Comparison of ENCODE assay signal across 8 mouse cellular contexts in the genomic region with DNA sequence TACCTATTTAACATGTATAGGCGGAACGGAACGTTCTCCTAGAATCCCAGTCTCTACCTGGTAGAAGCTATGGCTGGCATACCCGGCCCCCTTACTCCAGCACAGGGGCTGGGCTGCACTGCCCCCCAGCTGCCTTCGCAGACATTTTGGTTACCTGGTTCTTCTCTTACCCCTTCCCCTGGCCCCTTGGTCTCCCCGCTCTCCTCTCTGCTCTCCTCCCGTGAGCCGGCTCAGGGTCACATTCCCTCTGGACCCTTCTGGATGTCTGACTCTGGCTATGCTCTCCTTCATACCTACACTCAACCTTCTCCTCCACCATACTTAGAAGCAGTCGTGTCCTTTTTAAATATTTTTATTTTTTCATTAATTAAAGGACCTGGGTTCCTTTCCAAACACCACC. TPM values are rescaled to one million over a fixed set of nuclear protein-coding genes. Genes with fewer than 3 reads are reported as not detected.
DNase-seq lines count a peak whose midpoint lies in the region; ATAC-seq and TF ChIP-seq lines count a peak whose summit lies in the region.

No protein-coding gene starts in this region.

- H3K9me3 ChIP-seq in heart, embryonic 14.5 days (ENCODE audit: control insufficient read depth, low read length): no peaks in the 10 kb centered on the region
- no peaks in the 10 kb centered on the region for H3K9me3 ChIP-seq in kidney, postnatal 0 days (replicated peaks; ENCODE audit: low read length)
- H3K9me3 ChIP-seq in liver, embryonic 12.5 days (replicated peaks): no peaks in the 10 kb centered on the region
- no peaks in the 10 kb centered on the region for H3K9me3 ChIP-seq in midbrain, postnatal 0 days (ENCODE audit: low read length)
- H3K9me3 ChIP-seq in stomach, embryonic 16.5 days (replicated peaks; ENCODE audit: control insufficient read depth, low read length): no peaks in the 10 kb centered on the region

- peak overlapping the region; percentile 78 for H3K4me3 ChIP-seq in C2C12 (ENCODE audit: insufficient read depth, poor library complexity, severe bottlenecking)
- H3K4me3 ChIP-seq in brown adipose tissue, adult 24 weeks (ENCODE audit: insufficient read depth, low read depth, low read length): peak overlapping the region; percentile 53
- peak overlapping the region; percentile 44 to 93 for H3K4me3 ChIP-seq in heart, embryonic 14.5 days (ENCODE audit: control insufficient read depth in 1 of 2, insufficient read depth in 1 of 2, low read depth in 1 of 2, low read length in 2 of 2)
- peak overlapping the region; percentile 44 for H3K4me3 ChIP-seq in kidney, postnatal 0 days (replicated peaks; ENCODE audit: low read depth, low read length)
- H3K4me3 ChIP-seq in liver, embryonic 12.5 days: peak overlapping the region; percentile 90
- peak overlapping the region; percentile 90 for H3K4me3 ChIP-seq in midbrain, postnatal 0 days (ENCODE audit: low read depth, low read length)
- peak overlapping the region; percentile 95 for H3K4me3 ChIP-seq in stomach, embryonic 16.5 days (replicated peaks; ENCODE audit: low read length)

- H3K27ac ChIP-seq in brown adipose tissue, adult 24 weeks (replicated peaks; ENCODE audit: low read depth, low read length): peak overlapping the region; percentile 56
- H3K27ac ChIP-seq in heart, embryonic 14.5 days (replicated peaks in 1 of 2; ENCODE audit: control insufficient read depth in 1 of 2, insufficient read depth in 1 of 2, low read depth in 2 of 2, low read length in 2 of 2): peak overlapping the region; percentile 42 to 72
- peak overlapping the region; percentile 87 for H3K27ac ChIP-seq in kidney, postnatal 0 days
- H3K27ac ChIP-seq in liver, embryonic 12.5 days: peak overlapping the region; percentile 78
- peak overlapping the region; percentile 78 for H3K27ac ChIP-seq in midbrain, postnatal 0 days (ENCODE audit: low read depth, low read length)
- peak overlapping the region; percentile 75 for H3K27ac ChIP-seq in stomach, embryonic 16.5 days (ENCODE audit: low read length)

- peaks cover 4% of the 10 kb centered on the region for H3K36me3 ChIP-seq in C2C12 (ENCODE audit: control insufficient read depth, insufficient read depth)
- H3K36me3 ChIP-seq in heart, embryonic 14.5 days (ENCODE audit: control insufficient read depth, insufficient read depth, low read length): peaks cover 27% of the 10 kb centered on the region
- H3K36me3 ChIP-seq in kidney, postnatal 0 days (ENCODE audit: insufficient read depth, low read length): no peaks in the 10 kb centered on the region
- H3K36me3 ChIP-seq in liver, embryonic 12.5 days: peaks cover 16% of the 10 kb centered on the region
- peaks cover 8% of the 10 kb centered on the region; the same call in 1 of the 2 replicates for H3K36me3 ChIP-seq in midbrain, postnatal 0 days (ENCODE audit: insufficient read depth, low read length)
- H3K36me3 ChIP-seq in stomach, embryonic 16.5 days (ENCODE audit: control insufficient read depth, insufficient read depth, low read length): 0 out of 2 replicates have a peak, but pooled peaks cover 4% of the 10 kb centered on the region

- H3K9ac ChIP-seq in heart, embryonic 14.5 days (ENCODE audit: low read length): peak overlapping the region; percentile 81
- H3K9ac ChIP-seq in kidney, postnatal 0 days (ENCODE audit: low read depth, low read length): peak overlapping the region; percentile 63
- H3K9ac ChIP-seq in liver, embryonic 12.5 days: peak overlapping the region; percentile 79
- peak overlapping the region; percentile 77 for H3K9ac ChIP-seq in midbrain, postnatal 0 days (replicated peaks; ENCODE audit: low read length, poor library complexity, severe bottlenecking)
- H3K9ac ChIP-seq in stomach, embryonic 16.5 days (ENCODE audit: low read length): peak overlapping the region; percentile 77

- TF ChIP-seq CTCF in C2C12 (IDR thresholded peaks at IDR 0.05; ENCODE audit: control insufficient read depth, insufficient read depth, insufficient read length): no peak
- TF ChIP-seq CTCF in kidney, postnatal 0 days (IDR thresholded peaks at IDR 0.05; ENCODE audit: low read depth): peak; percentile 60
- peak; percentile 65 for TF ChIP-seq CTCF in midbrain, postnatal 0 days (IDR thresholded peaks at IDR 0.05)

- H3K4me1 ChIP-seq in brown adipose tissue, adult 24 weeks (ENCODE audit: control insufficient read depth, insufficient read depth, insufficient read length, low read length): peaks cover 4% of the 10 kb centered on the region; the same call in 1 of the 2 replicates
- H3K4me1 ChIP-seq in heart, embryonic 14.5 days (ENCODE audit: control insufficient read depth in 2 of 2, insufficient read depth in 2 of 2, low read length in 2 of 2): peaks cover 0 to 16% of the 10 kb centered on the region in 2 experiments; a peak in 2 of 4 replicates
- H3K4me1 ChIP-seq in kidney, postnatal 0 days (replicated peaks; ENCODE audit: insufficient read depth, low read length): 0 out of 2 replicates have a peak, but pooled peaks cover 5% of the 10 kb centered on the region
- peaks cover 39% of the 10 kb centered on the region for H3K4me1 ChIP-seq in liver, embryonic 12.5 days
- H3K4me1 ChIP-seq in midbrain, postnatal 0 days (ENCODE audit: insufficient read depth, low read length): peaks cover 15% of the 10 kb centered on the region; the same call in 1 of the 2 replicates
- peaks cover 25% of the 10 kb centered on the region for H3K4me1 ChIP-seq in stomach, embryonic 16.5 days (ENCODE audit: control insufficient read depth, insufficient read depth, low read length)

- H3ac ChIP-seq in C2C12 (ENCODE audit: control insufficient read depth, insufficient read length, low read depth): peak overlapping the region; percentile 63

- peaks cover 42% of the 10 kb centered on the region for H3K79me2 ChIP-seq in C2C12 (ENCODE audit: control insufficient read depth, insufficient read depth)

- peak; percentile 39 for ATAC-seq in erythroid progenitor cell, adult 5-6 weeks (replicated peaks; ENCODE audit: low FRiP score, poor library complexity, severe bottlenecking)
- ATAC-seq in heart, embryonic 14.5 days (ENCODE audit: insufficient number of reproducible peaks, insufficient read depth, low FRiP score, low read depth): peak; percentile 65
- ATAC-seq in kidney, postnatal 0 days (replicated peaks; ENCODE audit: low FRiP score, low read depth): peak; percentile 44; the same call in 1 of the 2 replicates
- peak; percentile 29 for ATAC-seq in liver, embryonic 12.5 days
- peak; percentile 65 for ATAC-seq in midbrain, postnatal 0 days (ENCODE audit: low FRiP score)
- peak; percentile 21; the same call in 1 of the 2 replicates for ATAC-seq in stomach, embryonic 16.5 days (ENCODE audit: insufficient read depth, low FRiP score)

- H3K79me3 ChIP-seq in C2C12 (ENCODE audit: low read depth): peaks cover 23% of the 10 kb centered on the region

- H3K27me3 ChIP-seq in C2C12 (ENCODE audit: control insufficient read depth, insufficient read depth, insufficient read length): no peaks in the 10 kb centered on the region
- no peaks in the 10 kb centered on the region for H3K27me3 ChIP-seq in heart, embryonic 14.5 days (ENCODE audit: control insufficient read depth, insufficient read depth, low read length)
- H3K27me3 ChIP-seq in kidney, postnatal 0 days (ENCODE audit: insufficient read depth, low read length): no peaks in the 10 kb centered on the region
- no peaks in the 10 kb centered on the region for H3K27me3 ChIP-seq in liver, embryonic 12.5 days (replicated peaks)
- no peaks in the 10 kb centered on the region for H3K27me3 ChIP-seq in midbrain, postnatal 0 days (ENCODE audit: insufficient read depth, low read length)
- H3K27me3 ChIP-seq in stomach, embryonic 16.5 days (ENCODE audit: control insufficient read depth, insufficient read depth, low read length): no peaks in the 10 kb centered on the region

- 2% methylated on average over 9 of the region's 9 CpGs for WGBS in heart, embryonic 14.5 days
- WGBS in kidney, postnatal 0 days: 2% methylated on average over 9 of the region's 9 CpGs
- 7% methylated on average over 9 of the region's 9 CpGs for WGBS in liver, embryonic 12.5 days (ENCODE audit: insufficient replicate concordance)
- 3% methylated on average over 9 of the region's 9 CpGs for WGBS in midbrain, postnatal 0 days
- 1% methylated on average over 9 of the region's 9 CpGs for WGBS in stomach, embryonic 16.5 days

- peak; percentile 70 for DNase-seq in kidney, postnatal 0 days (ENCODE audit: low spot score)
- DNase-seq in midbrain, postnatal 0 days (ENCODE audit: low spot score): peak; percentile 60

- peak overlapping the region; percentile 97 for H3K4me2 ChIP-seq in heart, embryonic 14.5 days (ENCODE audit: low read length)
- H3K4me2 ChIP-seq in kidney, postnatal 0 days (ENCODE audit: low read length): peak overlapping the region; percentile 88
- H3K4me2 ChIP-seq in liver, embryonic 12.5 days: peak overlapping the region; percentile 96
- H3K4me2 ChIP-seq in midbrain, postnatal 0 days (ENCODE audit: low read depth, low read length, poor library complexity, severe bottlenecking): peak overlapping the region; percentile 95
- peak overlapping the region; percentile 98 for H3K4me2 ChIP-seq in stomach, embryonic 16.5 days (ENCODE audit: low read depth, low read length)

RNA-seq across cellular contexts. Expression of a gene that starts 0.5 kb away (rescaled TPM):
- polyA plus RNA-seq in C2C12 (2012; fragmentation: generic; extraction: Trizol): 7.5 TPM
- polyA plus RNA-seq in brown adipose tissue, adult 24 weeks (2012; ENCODE audit: insufficient read depth, insufficient read length, missing spikeins): 38.1 and 46.3 TPM in 2 replicates
- 35.7 and 83.4 TPM in 2 replicates for total RNA-seq in erythroid progenitor cell, adult 5-6 weeks (2015; ENCODE audit: low replicate concordance)
- total RNA-seq in erythroid progenitor cell, adult 5-6 weeks (2017; ENCODE audit: low replicate concordance): 45.5 and 71.2 TPM in 2 replicates
- 14.9 and 15.1 TPM in 2 replicates for polyA plus RNA-seq in heart, embryonic 14.5 days (2014; fragmentation: Nextera tagmentation; extraction: Ambion mirVana)
- polyA plus RNA-seq in kidney, postnatal 0 days (2015; fragmentation: Nextera tagmentation; extraction: Ambion mirVana): 10.1 and 13.9 TPM in 2 replicates
- 12.1 and 13.2 TPM in 2 replicates for polyA plus RNA-seq in liver, embryonic 12.5 days (2016; fragmentation: Nextera tagmentation; extraction: Ambion mirVana)
- total RNA-seq in midbrain, postnatal 0 days (2014; rRNA removed): 125 and 129 TPM in 2 replicates
- 70.8 and 74.0 TPM in 2 replicates for polyA plus RNA-seq in midbrain, postnatal 0 days (2015; fragmentation: Nextera tagmentation; extraction: Ambion mirVana)
- 17.4 and 18.1 TPM in 2 replicates for polyA plus RNA-seq in stomach, embryonic 16.5 days (2015; fragmentation: Nextera tagmentation; extraction: Ambion mirVana)

RNA-seq across cellular contexts. Expression of a gene that starts 0.6 kb away (rescaled TPM):
- 35.1 TPM for polyA plus RNA-seq in C2C12 (2012; fragmentation: generic; extraction: Trizol)
- 36.6 and 57.0 TPM in 2 replicates for polyA plus RNA-seq in brown adipose tissue, adult 24 weeks (2012; ENCODE audit: insufficient read depth, insufficient read length, missing spikeins)
- total RNA-seq in erythroid progenitor cell, adult 5-6 weeks (2015; ENCODE audit: low replicate concordance): 23.8 and 28.5 TPM in 2 replicates
- 47.2 and 53.1 TPM in 2 replicates for total RNA-seq in erythroid progenitor cell, adult 5-6 weeks (2017; ENCODE audit: low replicate concordance)
- 54.4 and 70.3 TPM in 2 replicates for polyA plus RNA-seq in heart, embryonic 14.5 days (2014; fragmentation: Nextera tagmentation; extraction: Ambion mirVana)
- polyA plus RNA-seq in kidney, postnatal 0 days (2015; fragmentation: Nextera tagmentation; extraction: Ambion mirVana): 87.2 and 91.9 TPM in 2 replicates
- polyA plus RNA-seq in liver, embryonic 12.5 days (2016; fragmentation: Nextera tagmentation; extraction: Ambion mirVana): 35.5 and 37.2 TPM in 2 replicates
- total RNA-seq in midbrain, postnatal 0 days (2014; rRNA removed): 47.2 and 72.9 TPM in 2 replicates
- 109 and 117 TPM in 2 replicates for polyA plus RNA-seq in midbrain, postnatal 0 days (2015; fragmentation: Nextera tagmentation; extraction: Ambion mirVana)
- polyA plus RNA-seq in stomach, embryonic 16.5 days (2015; fragmentation: Nextera tagmentation; extraction: Ambion mirVana): 73.0 and 87.5 TPM in 2 replicates

Comparison
In these comparisons a context has a peak if more than half of its experiments do, and no peak if none do; other contexts are left out.
1. Peak in every context shown above with its lines: DNase-seq, ATAC-seq, H3K4me3 ChIP-seq and H3K27ac ChIP-seq.
2. H3K4me3 ChIP-seq: peak in every context shown above with its lines; median percentile 95 in stomach, embryonic 16.5 days; 90 in liver, embryonic 12.5 days; 90 in midbrain, postnatal 0 days; 78 in C2C12; 68 in heart, embryonic 14.5 days; 53 in brown adipose tissue, adult 24 weeks; 44 in kidney, postnatal 0 days.